In genomic region chr8:95330367-95330766, GRCm38 (mm10) we compare ENCODE assay signal across 11 mouse cellular contexts. TPM values are rescaled to one million over a fixed set of nuclear protein-coding genes. Genes with fewer than 3 reads are reported as not detected.
DNase-seq lines count a peak whose midpoint lies in the region; ATAC-seq and TF ChIP-seq lines count a peak whose summit lies in the region.
"Had no signal": no experiment of that assay in that cellular context is flagged by ENCODE, and none has a peak within 500 bp of the region (broad histone marks: within the 10 kb centered on the region; RNA-seq: fewer than 3 reads in every experiment).

No protein-coding gene starts in this region.

- H3K4me1 ChIP-seq in heart, embryonic 13.5 days: peaks cover 44% of the 10 kb centered on the region
- peaks cover 11% of the 10 kb centered on the region for H3K4me1 ChIP-seq in bone marrow macrophage, adult 2 months (ENCODE audit: control insufficient read depth, insufficient read depth, low read length)
- peaks cover 60% of the 10 kb centered on the region for H3K4me1 ChIP-seq in hindbrain, embryonic 13.5 days (replicated peaks)
- H3K4me1 ChIP-seq in midbrain, embryonic 10.5 days: peaks cover 30% of the 10 kb centered on the region

- DNase-seq in heart, postnatal 14 days: no peak
- DNase-seq in midbrain, embryonic 10.5 days (ENCODE audit: low spot score): no peak
- DNase-seq in urinary bladder, postnatal 14 days (ENCODE audit: low spot score): no peak
- DNase-seq in testis, postnatal 10 days (ENCODE audit: low spot score): no peak
- no peak for DNase-seq in gastrocnemius, postnatal 4 days (ENCODE audit: low spot score in 2 of 2)
- DNase-seq: right cerebral cortex, postnatal 4 days had no signal

- no peak for TF ChIP-seq POLR2A in bone marrow macrophage, adult 2 months (IDR thresholded peaks at IDR 0.05; ENCODE audit: borderline replicate concordance, low read depth, low read length)

- no peak for TF ChIP-seq CTCF in bone marrow macrophage, adult 2 months (IDR thresholded peaks at IDR 0.05; ENCODE audit: low read depth, low read length)

- no peaks in the 10 kb centered on the region for H3K9me3 ChIP-seq in heart, embryonic 13.5 days
- no peaks in the 10 kb centered on the region for H3K9me3 ChIP-seq in hindbrain, embryonic 13.5 days
- H3K9me3 ChIP-seq in midbrain, embryonic 10.5 days (replicated peaks): no peaks in the 10 kb centered on the region

- peaks cover 61% of the 10 kb centered on the region for H3K36me3 ChIP-seq in heart, embryonic 13.5 days
- H3K36me3 ChIP-seq in hindbrain, embryonic 13.5 days: peaks cover 53% of the 10 kb centered on the region
- peaks cover 61% of the 10 kb centered on the region for H3K36me3 ChIP-seq in midbrain, embryonic 10.5 days

- no peak for ATAC-seq in heart, embryonic 13.5 days (ENCODE audit: extremely low read depth, insufficient number of reproducible peaks, low FRiP score, low TSS enrichment)
- no peak for ATAC-seq in hindbrain, embryonic 13.5 days (ENCODE audit: low FRiP score)

- H3K27me3 ChIP-seq in heart, embryonic 13.5 days (replicated peaks): no peaks in the 10 kb centered on the region
- no peaks in the 10 kb centered on the region for H3K27me3 ChIP-seq in hindbrain, embryonic 13.5 days
- 0 out of 2 replicates have a peak, but pooled peaks cover 8% of the 10 kb centered on the region for H3K27me3 ChIP-seq in midbrain, embryonic 10.5 days (ENCODE audit: low read depth, poor library complexity, severe bottlenecking)

- H3K4me3 ChIP-seq in heart, embryonic 13.5 days: peak overlapping the region; percentile 96
- H3K4me3 ChIP-seq in bone marrow macrophage, adult 2 months (ENCODE audit: insufficient read depth, low read length): peak overlapping the region; percentile 100
- peak overlapping the region; percentile 85 for H3K4me3 ChIP-seq in hindbrain, embryonic 13.5 days
- peak overlapping the region; percentile 91 for H3K4me3 ChIP-seq in midbrain, embryonic 10.5 days

- H3K9ac ChIP-seq in heart, embryonic 13.5 days: peak overlapping the region; percentile 95
- H3K9ac ChIP-seq in hindbrain, embryonic 13.5 days: peak overlapping the region; percentile 99

- peak overlapping the region; percentile 99 for H3K27ac ChIP-seq in heart, embryonic 13.5 days (replicated peaks)
- no peak overlapping the region for H3K27ac ChIP-seq in bone marrow macrophage, adult 2 months (ENCODE audit: insufficient read depth, low read depth, low read length)
- peak overlapping the region; percentile 97; the same call in 1 of the 2 replicates for H3K27ac ChIP-seq in hindbrain, embryonic 13.5 days
- peak overlapping the region; percentile 97; the same call in 1 of the 2 replicates for H3K27ac ChIP-seq in midbrain, embryonic 10.5 days (replicated peaks)

- 37% methylated on average over 1 of the region's 1 CpGs for WGBS in heart, embryonic 13.5 days
- WGBS in hindbrain, embryonic 13.5 days: 86% methylated on average over 1 of the region's 1 CpGs
- 93% methylated on average over 1 of the region's 1 CpGs for whole genome bisulfite sequencing in midbrain, embryonic 10.5 days

- intact Hi-C loops in heart, postnatal 14 days (cut with DNase I): no loop called here

- peak overlapping the region; percentile 93 for H3K4me2 ChIP-seq in heart, embryonic 13.5 days
- H3K4me2 ChIP-seq in hindbrain, embryonic 13.5 days: peak overlapping the region; percentile 74

RNA-seq across cellular contexts. Expression of gene Zfp319, which starts 1.4 kb away (rescaled TPM):
- polyA plus RNA-seq in heart, embryonic 13.5 days (2015; fragmentation: Nextera tagmentation; extraction: Ambion mirVana): 5.6 and 5.9 TPM in 2 replicates
- total RNA-seq in heart, postnatal 14 days (2021): 10 to 100 TPM; 11.6 to 11.9 TPM
- 6.9 and 7.5 TPM in 2 replicates for polyA plus RNA-seq in bone marrow macrophage, adult 2 months (2012; ENCODE audit: insufficient read depth, insufficient read length, missing spikeins)
- 16.6 and 17.4 TPM in 2 replicates for polyA plus RNA-seq in hindbrain, embryonic 13.5 days (2015; fragmentation: Nextera tagmentation; extraction: Ambion mirVana)
- polyA plus RNA-seq in midbrain, embryonic 10.5 days (2016; fragmentation: Nextera tagmentation; extraction: Ambion mirVana): 11.1 and 14.1 TPM in 2 replicates
- total RNA-seq in gastrocnemius, postnatal 4 days (2021): 10 to 100 TPM; 11.8 to 12.6 TPM

RNA-seq across cellular contexts. Expression of gene Usb1, which starts 1.7 kb away (rescaled TPM):
- 25.5 and 29.1 TPM in 2 replicates for polyA plus RNA-seq in heart, embryonic 13.5 days (2015; fragmentation: Nextera tagmentation; extraction: Ambion mirVana)
- 10 to 100 TPM; 18.6 TPM for total RNA-seq in heart, postnatal 14 days (2021)
- 35.0 and 35.2 TPM in 2 replicates for polyA plus RNA-seq in bone marrow macrophage, adult 2 months (2012; ENCODE audit: insufficient read depth, insufficient read length, missing spikeins)
- 35.1 and 37.8 TPM in 2 replicates for polyA plus RNA-seq in hindbrain, embryonic 13.5 days (2015; fragmentation: Nextera tagmentation; extraction: Ambion mirVana)
- 47.7 and 50.1 TPM in 2 replicates for polyA plus RNA-seq in midbrain, embryonic 10.5 days (2016; fragmentation: Nextera tagmentation; extraction: Ambion mirVana)
- 10 to 100 TPM; 17.9 to 22.2 TPM for total RNA-seq in gastrocnemius, postnatal 4 days (2021)

RNA-seq across cellular contexts. Expression of gene Tepp, which starts 20.0 kb away (rescaled TPM):
- 0.40 TPM in 1 of 2 replicates, not detected in the other for polyA plus RNA-seq in heart, embryonic 13.5 days (2015; fragmentation: Nextera tagmentation; extraction: Ambion mirVana)
- under 1 TPM in 1 of 2 experiments, not detected in 1; 0.37 TPM for total RNA-seq in heart, postnatal 14 days (2021)
- not detected in 2 replicates for polyA plus RNA-seq in bone marrow macrophage, adult 2 months (2012; ENCODE audit: insufficient read depth, insufficient read length, missing spikeins)
- 0.94 and 2.1 TPM in 2 replicates for polyA plus RNA-seq in hindbrain, embryonic 13.5 days (2015; fragmentation: Nextera tagmentation; extraction: Ambion mirVana)
- polyA plus RNA-seq in midbrain, embryonic 10.5 days (2016; fragmentation: Nextera tagmentation; extraction: Ambion mirVana): 0.37 TPM in 1 of 2 replicates, not detected in the other
- not detected for total RNA-seq in gastrocnemius, postnatal 4 days (2021)
- total RNA-seq: adrenal gland, postnatal 4 days; left cerebral cortex, adult 8-10 months had no signal

RNA-seq across cellular contexts. Expression of gene Mmp15, which starts 21.7 kb away (rescaled TPM):
- polyA plus RNA-seq in heart, embryonic 13.5 days (2015; fragmentation: Nextera tagmentation; extraction: Ambion mirVana): 42.5 and 43.4 TPM in 2 replicates
- total RNA-seq in heart, postnatal 14 days (2021): 10 to 100 TPM; 90.2 to 99.0 TPM
- not detected in 2 replicates for polyA plus RNA-seq in bone marrow macrophage, adult 2 months (2012; ENCODE audit: insufficient read depth, insufficient read length, missing spikeins)
- 17.4 and 18.4 TPM in 2 replicates for polyA plus RNA-seq in hindbrain, embryonic 13.5 days (2015; fragmentation: Nextera tagmentation; extraction: Ambion mirVana)
- polyA plus RNA-seq in midbrain, embryonic 10.5 days (2016; fragmentation: Nextera tagmentation; extraction: Ambion mirVana): 12.8 and 14.8 TPM in 2 replicates
- 10 to 100 TPM; 51.0 to 54.5 TPM for total RNA-seq in gastrocnemius, postnatal 4 days (2021)

RNA-seq across cellular contexts. Expression of gene Cngb1, which starts 24.0 kb away (rescaled TPM):
- polyA plus RNA-seq in heart, embryonic 13.5 days (2015; fragmentation: Nextera tagmentation; extraction: Ambion mirVana): 0.47 and 0.55 TPM in 2 replicates
- total RNA-seq in heart, postnatal 14 days (2021): 1 to 10 TPM; 1.3 to 1.7 TPM
- 0.59 and 2.7 TPM in 2 replicates for polyA plus RNA-seq in bone marrow macrophage, adult 2 months (2012; ENCODE audit: insufficient read depth, insufficient read length, missing spikeins)
- 0.45 and 0.48 TPM in 2 replicates for polyA plus RNA-seq in hindbrain, embryonic 13.5 days (2015; fragmentation: Nextera tagmentation; extraction: Ambion mirVana)
- polyA plus RNA-seq in midbrain, embryonic 10.5 days (2016; fragmentation: Nextera tagmentation; extraction: Ambion mirVana): 0.17 TPM in 1 of 2 replicates, not detected in the other
- total RNA-seq in gastrocnemius, postnatal 4 days (2021): 1 to 10 TPM; 1.3 to 1.5 TPM
